Comparison of ENCODE assay signal across 18 mouse cellular contexts in genomic region chr11:36635082-36635481, GRCm38 (mm10).
DNase-seq lines count a peak whose midpoint lies in the region; ATAC-seq and TF ChIP-seq lines count a peak whose summit lies in the region.
"Had no signal": no experiment of that assay in that cellular context is flagged by ENCODE, and none has a peak within 500 bp of the region (broad histone marks: within the 10 kb centered on the region; RNA-seq: fewer than 3 reads in every experiment).

No protein-coding gene starts in this region.

- ATAC-seq in forebrain, postnatal 0 days, result peak; percentile 69
- ATAC-seq in hindbrain, embryonic 13.5 days (ENCODE audit: low FRiP score), result no peak
- no peak for ATAC-seq in hindbrain, embryonic 14.5 days (ENCODE audit: low FRiP score)

- H3K36me3 ChIP-seq in forebrain, postnatal 0 days (ENCODE audit: insufficient read depth), result no peaks in the 10 kb centered on the region
- no peaks in the 10 kb centered on the region for H3K36me3 ChIP-seq in forebrain, embryonic 10.5 days (replicated peaks)
- no peaks in the 10 kb centered on the region for H3K36me3 ChIP-seq in hindbrain, embryonic 13.5 days
- H3K36me3 ChIP-seq in hindbrain, embryonic 14.5 days (replicated peaks; ENCODE audit: control insufficient read depth, insufficient read depth), result no peaks in the 10 kb centered on the region
- H3K36me3 ChIP-seq: embryonic facial prominence, embryonic 12.5 days; hindbrain, embryonic 12.5 days; limb, embryonic 10.5 days; liver, embryonic 15.5 days had no signal

- TF ChIP-seq CTCF in forebrain, postnatal 0 days (IDR thresholded peaks at IDR 0.05; ENCODE audit: low read depth), result no peak

- H3K4me2 ChIP-seq in forebrain, postnatal 0 days (ENCODE audit: low read depth), result no peak overlapping the region
- no peak overlapping the region for H3K4me2 ChIP-seq in hindbrain, embryonic 13.5 days
- H3K4me2 ChIP-seq in hindbrain, embryonic 14.5 days (replicated peaks), result no peak overlapping the region
- H3K4me2 ChIP-seq: embryonic facial prominence, embryonic 12.5 days; hindbrain, embryonic 12.5 days; liver, embryonic 15.5 days had no signal

- H3K4me1 ChIP-seq in forebrain, postnatal 0 days (ENCODE audit: insufficient read depth), result peaks cover 6% of the 10 kb centered on the region; the same call in 1 of the 2 replicates
- peaks cover 14% of the 10 kb centered on the region for H3K4me1 ChIP-seq in forebrain, embryonic 10.5 days
- peaks cover 26% of the 10 kb centered on the region for H3K4me1 ChIP-seq in hindbrain, embryonic 13.5 days (replicated peaks)
- 0 out of 2 replicates have a peak, but pooled peaks cover 11% of the 10 kb centered on the region for H3K4me1 ChIP-seq in hindbrain, embryonic 14.5 days (replicated peaks; ENCODE audit: control insufficient read depth, insufficient read depth, low read length)
- H3K4me1 ChIP-seq: embryonic facial prominence, embryonic 12.5 days; hindbrain, embryonic 12.5 days; limb, embryonic 10.5 days; liver, embryonic 15.5 days had no signal

- no peak overlapping the region for H3K9ac ChIP-seq in forebrain, postnatal 0 days
- no peak overlapping the region for H3K9ac ChIP-seq in hindbrain, embryonic 13.5 days
- H3K9ac ChIP-seq in hindbrain, embryonic 14.5 days, result no peak overlapping the region
- H3K9ac ChIP-seq: embryonic facial prominence, embryonic 12.5 days; hindbrain, embryonic 12.5 days; liver, embryonic 15.5 days had no signal

- peak; percentile 40 for DNase-seq in forebrain, postnatal 0 days
- DNase-seq in forebrain, embryonic 10.5 days (ENCODE audit: extremely low spot score, low spot score), result no peak
- no peak for DNase-seq in hindbrain, embryonic 14.5 days (ENCODE audit: low spot score)
- DNase-seq in retina, postnatal 1 day, result peak; percentile 20
- no peak for DNase-seq in retina, embryonic 14.5 days (ENCODE audit: low spot score)
- peak; percentile 39 for DNase-seq in telencephalon, adult 2 months (ENCODE audit: low read depth, low spot score)
- DNase-seq in c-Kit-positive CD71-positive TER-119-positive erythroid progenitor cells, embryonic 14.5 days (ENCODE audit: low spot score), result no peak
- DNase-seq: cerebellum, adult 9-11 months; gastrocnemius, postnatal 25 days; kidney, adult 2 months; kidney, postnatal 36 days; layer of hippocampus, postnatal 36 days; thymus, postnatal 4 days had no signal

- H3K27ac ChIP-seq in forebrain, postnatal 0 days (ENCODE audit: low read depth, low read length), result no peak overlapping the region
- no peak overlapping the region for H3K27ac ChIP-seq in forebrain, embryonic 10.5 days
- 0 out of 2 replicates have a peak overlapping the region, but pooled peaks have one; percentile 10 for H3K27ac ChIP-seq in hindbrain, embryonic 13.5 days
- H3K27ac ChIP-seq in hindbrain, embryonic 14.5 days, result no peak overlapping the region
- H3K27ac ChIP-seq: embryonic facial prominence, embryonic 12.5 days; hindbrain, embryonic 12.5 days; limb, embryonic 10.5 days; liver, embryonic 15.5 days had no signal

- no peaks in the 10 kb centered on the region for H3K9me3 ChIP-seq in forebrain, postnatal 0 days (ENCODE audit: low read length)
- H3K9me3 ChIP-seq in forebrain, embryonic 10.5 days, result no peaks in the 10 kb centered on the region
- no peaks in the 10 kb centered on the region for H3K9me3 ChIP-seq in hindbrain, embryonic 13.5 days
- H3K9me3 ChIP-seq in hindbrain, embryonic 14.5 days (ENCODE audit: control insufficient read depth, low read length), result no peaks in the 10 kb centered on the region
- H3K9me3 ChIP-seq: embryonic facial prominence, embryonic 12.5 days; hindbrain, embryonic 12.5 days; limb, embryonic 10.5 days; liver, embryonic 15.5 days had no signal

- no peak overlapping the region for H3K4me3 ChIP-seq in forebrain, postnatal 0 days (ENCODE audit: low read depth, low read length)
- H3K4me3 ChIP-seq in forebrain, embryonic 10.5 days, result no peak overlapping the region
- no peak overlapping the region for H3K4me3 ChIP-seq in hindbrain, embryonic 13.5 days
- no peak overlapping the region for H3K4me3 ChIP-seq in hindbrain, embryonic 14.5 days (replicated peaks; ENCODE audit: low read length)
- H3K4me3 ChIP-seq: embryonic facial prominence, embryonic 12.5 days; hindbrain, embryonic 12.5 days; limb, embryonic 10.5 days; liver, embryonic 15.5 days had no signal

- WGBS in forebrain, postnatal 0 days, result 20% methylated on average over 6 of the region's 6 CpGs
- 64% methylated on average over 6 of the region's 6 CpGs for WGBS in forebrain, embryonic 10.5 days
- WGBS in hindbrain, embryonic 13.5 days, result 40% methylated on average over 6 of the region's 6 CpGs
- WGBS in hindbrain, embryonic 14.5 days, result 37% methylated on average over 6 of the region's 6 CpGs

- H3K27me3 ChIP-seq in forebrain, postnatal 0 days (ENCODE audit: insufficient read depth, low read length), result no peaks in the 10 kb centered on the region
- H3K27me3 ChIP-seq in forebrain, embryonic 10.5 days (ENCODE audit: poor library complexity, severe bottlenecking), result no peaks in the 10 kb centered on the region
- no peaks in the 10 kb centered on the region for H3K27me3 ChIP-seq in hindbrain, embryonic 13.5 days
- no peaks in the 10 kb centered on the region for H3K27me3 ChIP-seq in hindbrain, embryonic 14.5 days (ENCODE audit: control insufficient read depth, insufficient read depth, low read length)
- H3K27me3 ChIP-seq: embryonic facial prominence, embryonic 12.5 days; hindbrain, embryonic 12.5 days; liver, embryonic 15.5 days had no signal

Comparison
In these comparisons a context has a peak if more than half of its experiments do, and no peak if none do; other contexts are left out.
1. DNase-seq: peak in forebrain, postnatal 0 days (single experiment), retina, postnatal 1 day (single experiment) and telencephalon, adult 2 months (single experiment); none in forebrain, embryonic 10.5 days (single experiment), hindbrain, embryonic 14.5 days (single experiment), retina, embryonic 14.5 days (single experiment) and c-Kit-positive CD71-positive TER-119-positive erythroid progenitor cells, embryonic 14.5 days (single experiment).